Mouse (Mus musculus) embryonic facial prominence, embryonic 15.5 days (tissue): Measurements from ENCODE around the gene Glis2. TPM values are rescaled to one million over a fixed set of nuclear protein-coding genes. Genes with fewer than 3 reads are reported as not detected.

Experiments used
- ATAC-seq: fragments of 200-750 bp; cut with Nextera tagmentation; 2 replicates; pipeline ENCODE4 v1.8.0; 2017; ENCODE audit warnings: low read depth, moderate TSS enrichment; ENCODE audit not compliant: insufficient number of reproducible peaks, low FRiP score, low TSS enrichment
- H3K27ac ChIP-seq: fragments of 300-500 bp; sonication (generic); replicated peaks from 2 replicates; pipeline ENCODE4 v1.5.1; 2015; ENCODE audit warnings: mild to moderate bottlenecking, inconsistent platforms
- H3K27me3 ChIP-seq: fragments of 300-500 bp; sonication (generic); 2 replicates; pipeline ENCODE4 v1.6.1; 2015; ENCODE audit warnings: inconsistent platforms
- H3K36me3 ChIP-seq: fragments of 300-500 bp; sonication (generic); 2 replicates; pipeline ENCODE4 v1.6.1; 2015; ENCODE audit warnings: mild to moderate bottlenecking, inconsistent platforms
- H3K4me1 ChIP-seq: fragments of 300-500 bp; sonication (generic); 2 replicates; pipeline ENCODE4 v1.6.1; 2015; ENCODE audit warnings: inconsistent platforms
- H3K4me2 ChIP-seq: fragments of 300-500 bp; sonication (generic); replicated peaks from 2 replicates; pipeline ENCODE4 v1.6.1; 2015; ENCODE audit warnings: mild to moderate bottlenecking, inconsistent platforms
- H3K4me3 ChIP-seq: fragments of 300-500 bp; sonication (generic); replicated peaks from 2 replicates; pipeline ENCODE4 v1.5.1; 2015; ENCODE audit warnings: mild to moderate bottlenecking, inconsistent platforms
- H3K9ac ChIP-seq: fragments of 300-500 bp; sonication (generic); 2 replicates; pipeline ENCODE4 v1.6.1; 2015; ENCODE audit warnings: inconsistent platforms
- H3K9me3 ChIP-seq: fragments of 300-500 bp; sonication (generic); replicated peaks from 2 replicates; pipeline ENCODE4 v1.6.1; 2016; ENCODE audit warnings: inconsistent platforms
- WGBS: fragments of 180-500 bp; shearing (Covaris S2); methylation state at CpG from one replicate; pipeline ENCODE4 v1.1.7; 2015; 5-methylcytosine and 5-hydroxymethylcytosine counted together
- polyA plus RNA-seq: library from polyadenylated mRNA; unstranded; fragments of >200 nt; fragmentation: Nextera tagmentation; extraction: Ambion mirVana; gene quantifications from 2 replicates; pipeline ENCODE4 v1.2.1, GENCODE M21; 2015

The Glis2 gene
- polyA plus RNA-seq, 1 experiment from 2014 or later = 33.4 TPM

GRCm38 (mm10) chr16:4641119-4641838 lies 46.8 kb downstream of the Glis2 start:
- Histone ChIP-seq H3K4me3 (peak overlapping the region; percentile 79), H3K4me2 (peak overlapping the region; percentile 75), H3K9ac (peak overlapping the region; percentile 70), H3K27ac (peak overlapping the region; percentile 90), H3K9me3 (no peaks in the 10 kb centered on the region), H3K27me3 (no peaks in the 10 kb centered on the region), H3K36me3 (0 out of 2 replicates have a peak, but pooled peaks cover 10% of the 10 kb centered on the region), H3K4me1 (peaks cover 59% of the 10 kb centered on the region)
- no peak for ATAC-seq
- 31% methylated on average over 3 of the region's 3 CpGs for WGBS

DNA sequence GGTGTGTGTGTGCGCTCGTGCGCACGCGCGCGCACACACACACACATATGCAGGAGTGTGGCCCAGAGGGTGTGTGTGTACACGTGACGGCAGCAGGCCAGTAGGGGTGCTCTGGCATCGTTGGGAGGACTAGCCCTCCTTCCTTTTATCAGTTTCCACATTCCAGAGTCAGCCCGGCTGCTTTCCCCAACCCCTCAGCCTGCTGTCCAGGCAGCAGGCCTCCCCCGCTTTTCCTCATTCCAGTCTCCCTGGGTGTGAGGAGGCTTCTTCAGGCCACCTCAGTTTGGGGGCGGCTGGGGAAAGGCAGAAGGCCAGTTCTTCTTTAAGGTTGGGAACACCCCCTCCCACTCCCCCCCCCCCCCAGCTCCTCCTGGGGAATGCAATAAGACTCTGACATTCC lies 47.7 kb downstream of the Glis2 start:
- ATAC-seq = peak; percentile 22; the same call in 1 of the 2 replicates
- H3K9me3 ChIP-seq = no peaks in the 10 kb centered on the region
- H3K27me3 ChIP-seq = no peaks in the 10 kb centered on the region
- peak overlapping the region; percentile 12; the same call in 1 of the 2 replicates for H3K9ac ChIP-seq
- 0 out of 2 replicates have a peak, but pooled peaks cover 10% of the 10 kb centered on the region for H3K36me3 ChIP-seq
- H3K4me1 ChIP-seq = peaks cover 67% of the 10 kb centered on the region
- H3K4me2 ChIP-seq = peak overlapping the region; percentile 75
- H3K27ac ChIP-seq = peak overlapping the region; percentile 90
- peak overlapping the region; percentile 79 for H3K4me3 ChIP-seq
- WGBS = 22% methylated on average over 13 of the region's 13 CpGs

DNA sequence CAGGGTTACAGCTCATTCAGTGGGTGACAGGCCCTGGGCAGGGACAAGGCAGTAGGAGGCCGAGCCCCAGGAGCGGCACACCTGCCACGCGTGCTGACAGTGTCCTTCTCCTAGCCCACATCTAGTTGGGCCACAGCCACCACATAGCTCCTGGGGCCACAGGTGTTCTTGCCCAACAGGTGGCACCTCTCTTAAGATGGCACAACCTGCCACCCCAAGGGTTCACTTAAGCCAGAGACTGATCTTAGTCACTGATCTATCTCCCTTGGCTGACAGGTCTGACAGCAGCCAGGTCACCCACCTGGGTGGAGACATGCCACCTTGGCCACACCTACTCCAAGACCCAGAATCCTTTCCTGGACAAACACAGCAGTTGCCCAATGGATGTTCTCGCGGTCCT lies 48.4 kb downstream of the Glis2 start:
- H3K4me1 ChIP-seq = peaks cover 75% of the 10 kb centered on the region
- no peaks in the 10 kb centered on the region for H3K27me3 ChIP-seq
- ATAC-seq = no peak
- H3K9me3 ChIP-seq = no peaks in the 10 kb centered on the region
- peak overlapping the region; percentile 75 for H3K4me2 ChIP-seq
- 83% methylated on average over 6 of the region's 6 CpGs for WGBS
- peak overlapping the region; percentile 79 for H3K4me3 ChIP-seq
- H3K27ac ChIP-seq = peak overlapping the region; percentile 90
- H3K36me3 ChIP-seq = peaks cover 11% of the 10 kb centered on the region; the same call in 1 of the 2 replicates
- H3K9ac ChIP-seq = no peak overlapping the region

GRCm38 (mm10) chr16:4643670-4644419 lies 49.3 kb downstream of the Glis2 start:
- Histone ChIP-seq H3K4me3 (no peak overlapping the region), H3K27me3 (no peaks in the 10 kb centered on the region), H3K4me1 (peaks cover 84% of the 10 kb centered on the region), H3K4me2 (peak overlapping the region; percentile 75; the same call in 1 of the 2 replicates), H3K36me3 (peaks cover 20% of the 10 kb centered on the region; the same call in 1 of the 2 replicates), H3K9ac (no peak overlapping the region), H3K27ac (peak overlapping the region; percentile 90), H3K9me3 (no peaks in the 10 kb centered on the region)
- no peak; the same call in 1 of the 2 replicates for ATAC-seq
- 57% methylated on average over 11 of the region's 11 CpGs for WGBS

GRCm38 (mm10) chr16:4645867-4646266 lies 51.4 kb downstream of the Glis2 start:
- Histone ChIP-seq H3K36me3 (peaks cover 40% of the 10 kb centered on the region), H3K27me3 (no peaks in the 10 kb centered on the region), H3K27ac (peak overlapping the region; percentile 80; the same call in 1 of the 2 replicates), H3K4me1 (peaks cover 92% of the 10 kb centered on the region), H3K4me2 (no peak overlapping the region), H3K9me3 (no peaks in the 10 kb centered on the region), H3K9ac (no peak overlapping the region; the same call in 1 of the 2 replicates), H3K4me3 (no peak overlapping the region)
- ATAC-seq = no peak
- 83% methylated on average over 4 of the region's 4 CpGs for WGBS

GRCm38 (mm10) chr16:4646831-4647230 lies 52.3 kb downstream of the Glis2 start:
- 54% methylated on average over 4 of the region's 4 CpGs for WGBS
- Histone ChIP-seq H3K4me2 (no peak overlapping the region), H3K27me3 (no peaks in the 10 kb centered on the region), H3K4me1 (peaks cover 93% of the 10 kb centered on the region), H3K4me3 (no peak overlapping the region), H3K27ac (peak overlapping the region; percentile 80), H3K9ac (no peak overlapping the region), H3K9me3 (no peaks in the 10 kb centered on the region), H3K36me3 (peaks cover 43% of the 10 kb centered on the region)
- no peak for ATAC-seq

- Histone ChIP-seq H3K4me2 (peak overlapping the region; percentile 15; the same call in 1 of the 2 replicates), H3K27me3 (no peaks in the 10 kb centered on the region), H3K4me3 (no peak overlapping the region), H3K27ac (peak overlapping the region; percentile 80), H3K36me3 (peaks cover 43% of the 10 kb centered on the region), H3K9ac (peak overlapping the region; percentile 15; the same call in 1 of the 2 replicates), H3K4me1 (peaks cover 93% of the 10 kb centered on the region), H3K9me3 (no peaks in the 10 kb centered on the region)
- 47% methylated on average over 13 of the region's 13 CpGs for WGBS
- ATAC-seq = peak; percentile 20
Measured at GRCm38 (mm10) chr16:4647651-4648141, 53.2 kb downstream of the Glis2 start.

DNA sequence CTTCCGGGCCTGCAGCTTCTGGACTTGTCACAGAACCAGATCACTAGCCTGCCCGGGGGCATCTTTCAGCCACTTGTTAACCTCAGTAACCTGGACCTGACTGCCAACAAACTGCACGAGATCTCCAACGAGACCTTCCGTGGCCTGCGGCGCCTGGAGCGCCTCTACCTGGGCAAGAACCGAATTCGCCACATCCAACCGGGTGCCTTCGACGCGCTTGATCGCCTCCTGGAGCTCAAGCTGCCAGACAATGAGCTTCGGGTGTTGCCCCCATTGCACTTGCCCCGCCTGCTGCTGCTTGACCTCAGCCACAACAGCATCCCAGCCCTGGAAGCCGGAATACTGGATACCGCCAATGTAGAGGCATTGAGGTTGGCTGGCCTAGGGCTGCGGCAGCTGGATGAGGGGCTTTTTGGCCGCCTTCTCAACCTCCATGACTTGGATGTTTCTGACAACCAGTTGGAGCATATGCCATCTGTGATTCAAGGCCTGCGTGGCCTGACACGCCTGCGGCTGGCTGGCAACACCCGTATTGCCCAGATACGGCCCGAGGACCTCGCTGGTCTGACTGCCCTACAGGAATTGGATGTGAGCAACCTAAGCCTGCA lies 54.0 kb downstream of the Glis2 start:
- ATAC-seq = no peak
- peaks cover 43% of the 10 kb centered on the region for H3K36me3 ChIP-seq
- no peak overlapping the region for H3K9ac ChIP-seq

DNA sequence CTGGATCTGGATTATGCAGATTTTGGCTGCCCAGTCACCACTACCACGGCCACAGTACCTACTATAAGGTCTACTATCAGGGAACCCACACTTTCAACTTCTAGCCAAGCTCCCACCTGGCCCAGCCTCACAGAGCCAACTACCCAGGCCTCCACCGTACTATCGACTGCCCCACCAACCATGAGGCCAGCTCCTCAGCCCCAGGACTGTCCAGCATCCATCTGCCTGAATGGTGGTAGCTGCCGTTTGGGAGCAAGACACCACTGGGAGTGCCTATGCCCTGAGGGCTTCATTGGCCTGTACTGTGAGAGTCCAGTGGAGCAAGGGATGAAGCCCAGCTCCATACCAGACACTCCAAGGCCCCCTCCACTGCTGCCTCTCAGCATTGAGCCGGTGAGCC lies 54.7 kb downstream of the Glis2 start:
- Histone ChIP-seq H3K27ac (no peak overlapping the region), H3K4me3 (no peak overlapping the region), H3K27me3 (no peaks in the 10 kb centered on the region), H3K4me2 (no peak overlapping the region), H3K9ac (no peak overlapping the region), H3K9me3 (no peaks in the 10 kb centered on the region), H3K36me3 (peaks cover 46% of the 10 kb centered on the region), H3K4me1 (peaks cover 89% of the 10 kb centered on the region)
- no peak for ATAC-seq
- 80% methylated on average over 5 of the region's 5 CpGs for WGBS

More for the DNA sequence above, 54.0 kb downstream of the Glis2 start:
- Histone ChIP-seq H3K27me3 (no peaks in the 10 kb centered on the region), H3K9me3 (no peaks in the 10 kb centered on the region), H3K4me3 (no peak overlapping the region), H3K27ac (peak overlapping the region; percentile 80; the same call in 1 of the 2 replicates), H3K4me2 (no peak overlapping the region), H3K4me1 (peaks cover 93% of the 10 kb centered on the region)
- 84% methylated on average over 28 of the region's 28 CpGs for WGBS

GRCm38 (mm10) chr16:4649692-4650091 lies 55.2 kb downstream of the Glis2 start:
- 89% methylated on average over 11 of the region's 11 CpGs for WGBS
- no peak overlapping the region for H3K9ac ChIP-seq

DNA sequence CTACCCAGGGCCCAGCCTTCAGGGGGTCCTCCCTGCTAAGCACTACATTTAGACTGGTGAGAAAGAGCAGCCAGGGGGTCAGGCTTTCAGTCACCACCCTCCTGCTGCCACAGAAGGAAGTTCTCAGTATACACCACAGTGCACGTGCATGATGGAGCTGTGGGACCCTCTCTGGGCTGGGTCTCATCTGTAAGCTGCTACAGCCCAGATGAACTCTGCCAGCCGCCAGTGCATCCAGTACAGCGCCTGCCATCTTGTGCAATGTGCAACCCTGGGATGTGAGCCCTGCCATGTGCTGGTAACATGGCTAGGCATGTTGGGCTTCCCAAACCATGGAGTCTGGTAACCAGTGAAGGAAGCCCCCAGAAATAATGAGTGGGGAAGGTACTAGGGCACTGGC lies 55.6 kb downstream of the Glis2 start:
- H3K9ac ChIP-seq = no peak overlapping the region
- H3K4me1 ChIP-seq = peaks cover 91% of the 10 kb centered on the region
- H3K36me3 ChIP-seq = peaks cover 51% of the 10 kb centered on the region

More at GRCm38 (mm10) chr16:4649692-4650091, 55.2 kb downstream of the Glis2 start:
- ATAC-seq = no peak
- Histone ChIP-seq H3K9me3 (no peaks in the 10 kb centered on the region), H3K27me3 (no peaks in the 10 kb centered on the region), H3K4me1 (peaks cover 89% of the 10 kb centered on the region), H3K36me3 (peaks cover 48% of the 10 kb centered on the region), H3K4me2 (no peak overlapping the region), H3K27ac (peak overlapping the region; percentile 44; the same call in 1 of the 2 replicates), H3K4me3 (no peak overlapping the region)

More for the DNA sequence above, 55.6 kb downstream of the Glis2 start:
- ATAC-seq = no peak
- WGBS = 80% methylated on average over 3 of the region's 3 CpGs
- Histone ChIP-seq H3K4me2 (no peak overlapping the region), H3K4me3 (no peak overlapping the region), H3K27ac (peak overlapping the region; percentile 44; the same call in 1 of the 2 replicates), H3K27me3 (no peaks in the 10 kb centered on the region), H3K9me3 (no peaks in the 10 kb centered on the region)
